Mouse (Mus musculus) Patski (cell line): ENCODE measurements at regions not wholly inside any gene's neighbourhood (a gene's known extent, or its start where the extent isn't known, plus 50 kb on each side); places are given as distances from the start of the nearest gene placed in this dataset.

Experiments used
- ATAC-seq: fragments of 100-300 bp; one replicate; pipeline ENCODE4 v1.8.0; 2021
- CTCF ChIA-PET: fragments of 350-600 bp; sonication (Branson Sonifier 250); formaldehyde crosslinking; loops from one replicate; lab custom pipeline; 2022; ENCODE audit warnings: inconsistent platforms; lab: Charles Lee
- POLR2A ChIA-PET: fragments of 350-600 bp; sonication (Branson Sonifier 250); formaldehyde crosslinking; loops from one replicate; lab custom pipeline; 2022; ENCODE audit warnings: antibody characterized with exemption, inconsistent platforms; lab: Charles Lee
- DNase-seq: peaks from one replicate; pipeline ENCODE4 v3.0.0-alpha.2; 2011; ENCODE audit warnings: low read depth, low spot score
- H3K27me3 ChIP-seq: fragments of 371-371 bp; one replicate; pipeline ENCODE4 v1.5.1; 2021
- CTCF ChIP-seq: fragments of 100-300 bp; IDR thresholded peaks from one replicate; pipeline ENCODE4 v1.5.1; 2021
- in situ Hi-C: fragments of 300-500 bp; cut with MboI; formaldehyde crosslinking; loops from 3 replicates; pipeline ENCODE4 v1.11.1; 2018; ENCODE audit warnings: low pct_unique_long_range_greater_than_20kb, mixed read lengths

GRCm38 (mm10) chr14:11417857-11418256, 61.3 kb upstream of the Gm3839 start:
- DNase-seq (no peak), ATAC-seq (no peak)
- CTCF ChIA-PET = interaction anchor here (1.0 kb wide), 1 partner anchor 8 kb away, joined by 3 read pairs; no protein-coding TSS in a partner anchor
- POLR2A ChIA-PET = no interaction called here
- no peaks in the 10 kb centered on the region for H3K27me3 ChIP-seq
- in situ Hi-C loops = no loop called here
- no peak for TF ChIP-seq CTCF

DNA sequence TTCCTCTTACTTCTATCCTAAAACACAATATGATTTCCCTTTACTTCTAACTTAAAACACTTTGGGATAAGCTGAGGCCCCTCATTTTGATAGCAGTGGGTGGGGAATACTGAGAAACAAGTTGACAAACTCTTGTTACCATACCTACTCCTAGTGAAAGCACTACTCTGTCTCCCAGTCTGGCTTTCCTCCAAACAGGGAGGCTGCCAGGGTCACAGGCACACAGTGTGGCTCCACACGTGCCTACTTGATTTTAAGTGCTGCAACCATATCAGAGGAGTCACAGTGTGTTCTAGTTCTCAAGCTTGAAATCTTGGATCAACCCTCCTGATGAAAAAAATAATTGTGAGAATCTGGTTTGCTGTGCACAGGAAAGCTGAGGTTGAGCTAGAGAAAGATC, 65.8 kb upstream of the Gm3839 start:
- no peaks in the 10 kb centered on the region for H3K27me3 ChIP-seq
- POLR2A ChIA-PET = interaction anchor here (0.7 to 1.0 kb wide), 2 partner anchors 21 to 258 kb away, joined by 3 to 4 read pairs; no protein-coding TSS in a partner anchor
- TF ChIP-seq CTCF = no peak
- in situ Hi-C loops = no loop called here
- ATAC-seq = no peak
- DNase-seq = no peak
- CTCF ChIA-PET = interaction anchor here (2.0 kb wide), 1 partner anchor 12 kb away, joined by 8 read pairs; no protein-coding TSS in a partner anchor

DNA sequence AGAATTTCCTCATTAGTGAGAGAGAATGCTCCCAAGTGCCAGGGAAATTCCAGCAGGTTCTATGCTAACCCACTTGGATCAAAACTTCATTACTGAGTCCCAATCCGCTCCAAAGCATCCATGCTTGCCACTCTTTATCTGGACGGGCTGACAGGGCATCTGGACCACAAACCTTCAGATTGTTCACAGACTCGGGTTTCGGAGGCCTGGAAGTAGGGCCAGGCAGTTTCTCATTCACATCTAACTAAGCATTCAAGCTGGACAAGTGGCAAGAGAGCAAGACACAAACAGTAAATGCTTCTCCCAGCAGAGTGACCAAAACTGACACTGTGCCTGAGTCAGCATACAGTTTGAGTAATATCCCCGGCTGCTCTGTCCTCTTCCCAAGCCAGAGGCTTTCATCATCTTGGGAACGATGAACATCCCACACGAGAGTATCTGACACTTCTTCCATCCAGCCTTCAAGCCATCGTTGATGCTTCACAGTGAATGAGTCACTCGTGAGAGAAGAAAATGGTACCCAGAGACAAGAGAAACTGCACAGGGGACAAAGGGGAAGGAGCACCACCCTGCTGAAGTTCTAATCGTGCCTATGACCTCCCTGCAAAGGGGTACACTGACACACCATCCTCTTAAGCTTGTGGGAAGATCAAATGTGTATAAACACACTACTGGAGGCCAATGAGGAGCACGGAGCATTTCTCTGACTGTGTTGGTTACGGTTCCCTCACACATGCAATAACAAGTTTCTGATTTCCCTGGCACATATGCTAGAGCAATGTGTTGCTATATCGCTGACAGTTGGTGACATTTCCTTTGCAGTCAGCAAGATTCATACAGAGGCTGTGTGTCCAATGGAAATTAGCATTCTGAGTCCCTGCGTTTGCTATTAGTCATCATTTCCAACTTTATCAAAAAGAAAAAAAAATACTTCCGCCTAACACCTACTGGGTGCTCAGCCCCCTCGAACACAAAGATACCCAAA, 72.0 kb upstream of the Gm3839 start:
- no peaks in the 10 kb centered on the region for H3K27me3 ChIP-seq
- ATAC-seq = no peak
- in situ Hi-C loops = no loop called here
- POLR2A ChIA-PET = no interaction called here
- CTCF ChIA-PET = interaction anchor here (1.0 kb wide), 1 partner anchor 8 kb away, joined by 4 read pairs; no protein-coding TSS in a partner anchor
- no peak for TF ChIP-seq CTCF
- no peak for DNase-seq

DNA sequence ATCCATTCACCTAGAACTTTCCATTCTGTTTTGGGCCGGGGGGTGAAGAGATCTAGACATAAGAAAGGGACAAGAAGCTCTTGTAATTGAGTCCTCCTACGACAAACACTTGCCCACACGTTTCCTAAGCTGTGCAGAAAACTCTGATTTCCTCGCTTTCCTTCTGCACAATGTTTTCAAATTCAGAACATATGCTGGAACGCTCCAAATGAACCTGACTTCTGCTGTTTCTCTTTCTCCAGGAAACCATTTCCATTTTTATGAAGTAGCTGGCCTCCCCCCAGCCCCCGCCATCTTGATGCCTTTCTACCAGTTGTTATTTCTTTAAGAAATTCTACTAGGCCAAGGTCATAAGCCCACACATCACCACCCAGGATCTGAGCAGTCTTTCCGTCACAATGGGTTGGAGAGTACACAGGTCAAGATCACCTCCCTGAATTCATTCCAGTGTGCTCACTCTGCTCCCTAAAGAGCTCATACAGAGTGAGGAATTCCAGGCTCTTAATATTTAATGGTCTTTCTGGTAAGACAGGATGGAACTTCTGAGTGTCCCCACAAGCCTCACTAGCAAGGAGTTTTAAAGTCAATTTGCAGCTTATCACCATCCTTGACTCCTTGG, 78.7 kb upstream of the Gm3839 start:
- CTCF ChIA-PET = interaction anchor here (1.0 to 3.0 kb wide), 2 partner anchors 9 to 12 kb away, joined by 3 to 8 read pairs; no protein-coding TSS in a partner anchor
- TF ChIP-seq CTCF = no peak
- in situ Hi-C loops = no loop called here
- no peaks in the 10 kb centered on the region for H3K27me3 ChIP-seq
- POLR2A ChIA-PET = no interaction called here
- ATAC-seq (no peak), DNase-seq (no peak)

- H3K27me3 ChIP-seq = no peaks in the 10 kb centered on the region
- in situ Hi-C loops = no loop called here
- ChIA-PET CTCF (no interaction called here), POLR2A (no interaction called here)
- DNase-seq = no peak
- ATAC-seq = no peak
- TF ChIP-seq CTCF = no peak
These were observed 82.1 kb upstream of the Gm3839 start for GRCm38 (mm10) chr14:11438611-11439010.

- ChIA-PET POLR2A (no interaction called here), CTCF (no interaction called here)
- H3K27me3 ChIP-seq = no peaks in the 10 kb centered on the region
- ATAC-seq = no peak
- no peak for TF ChIP-seq CTCF
- DNase-seq = no peak
- in situ Hi-C loops = no loop called here
These were observed 83.7 kb upstream of the Gm3839 start for GRCm38 (mm10) chr14:11440176-11440575.

GRCm38 (mm10) chr14:11449958-11450357, 93.4 kb upstream of the Gm3839 start:
- ChIA-PET CTCF (no interaction called here), POLR2A (no interaction called here)
- H3K27me3 ChIP-seq = no peaks in the 10 kb centered on the region
- no peak for TF ChIP-seq CTCF
- peak; percentile 73 for ATAC-seq
- in situ Hi-C loops = no loop called here
- peak; percentile 30 for DNase-seq

GRCm38 (mm10) chr14:11477731-11478130, 75.6 kb upstream of the Ptprg start:
- ChIA-PET CTCF (interaction anchor here (1.6 kb wide), 1 partner anchor 13 kb away, joined by 3 read pairs; no protein-coding TSS in a partner anchor), POLR2A (no interaction called here)
- in situ Hi-C loops = no loop called here
- no peak for TF ChIP-seq CTCF
- ATAC-seq = no peak
- H3K27me3 ChIP-seq = no peaks in the 10 kb centered on the region
- DNase-seq = no peak

- DNase-seq (no peak), ATAC-seq (no peak)
- POLR2A ChIA-PET = no interaction called here
- in situ Hi-C loops = no loop called here
- TF ChIP-seq CTCF = no peak
- H3K27me3 ChIP-seq = no peaks in the 10 kb centered on the region
- CTCF ChIA-PET = no interaction called here
These were observed 71.2 kb upstream of the Ptprg start for GRCm38 (mm10) chr14:11482151-11482550.

GRCm38 (mm10) chr14:11486287-11486686, 67.0 kb upstream of the Ptprg start:
- in situ Hi-C loops = no loop called here
- POLR2A ChIA-PET = no interaction called here
- DNase-seq (no peak), ATAC-seq (no peak)
- H3K27me3 ChIP-seq = no peaks in the 10 kb centered on the region
- CTCF ChIA-PET = interaction anchor here (0.8 kb wide), 1 partner anchor 559 kb away, joined by 3 read pairs; no protein-coding TSS in a partner anchor
- TF ChIP-seq CTCF = no peak
